Mouse (Mus musculus): ENCODE data around the gene Crb3.
A peak's percentile ranks its signal among the peaks of the same experiment; 100 is the strongest.

The Crb3 gene

GRCm38 (mm10) chr17:57107064-57107463 lies 48.2 kb downstream of the Crb3 start:
- DNase-seq, result no peak

GRCm38 (mm10) chr17:57108040-57108665 lies 49.2 kb downstream of the Crb3 start:
- DNase-seq, result no peak

- no peak for DNase-seq
These were observed 49.8 kb downstream of the Crb3 start for GRCm38 (mm10) chr17:57108666-57109171.

- DNase-seq, result no peak
These were observed 51.1 kb downstream of the Crb3 start for GRCm38 (mm10) chr17:57110005-57110404.

- DNase-seq, result peak; percentile 97
These were observed 54.0 kb downstream of the Crb3 start for GRCm38 (mm10) chr17:57112768-57113474.

All from heart, adult 11 months (tissue).